Mouse (Mus musculus): Measurements from ENCODE around the gene Ddx39b. TPM values are rescaled to one million over a fixed set of nuclear protein-coding genes. Genes with fewer than 3 reads are reported as not detected.

Ddx39b gene
- 460 TPM for total RNA-seq (2023)

DNA sequence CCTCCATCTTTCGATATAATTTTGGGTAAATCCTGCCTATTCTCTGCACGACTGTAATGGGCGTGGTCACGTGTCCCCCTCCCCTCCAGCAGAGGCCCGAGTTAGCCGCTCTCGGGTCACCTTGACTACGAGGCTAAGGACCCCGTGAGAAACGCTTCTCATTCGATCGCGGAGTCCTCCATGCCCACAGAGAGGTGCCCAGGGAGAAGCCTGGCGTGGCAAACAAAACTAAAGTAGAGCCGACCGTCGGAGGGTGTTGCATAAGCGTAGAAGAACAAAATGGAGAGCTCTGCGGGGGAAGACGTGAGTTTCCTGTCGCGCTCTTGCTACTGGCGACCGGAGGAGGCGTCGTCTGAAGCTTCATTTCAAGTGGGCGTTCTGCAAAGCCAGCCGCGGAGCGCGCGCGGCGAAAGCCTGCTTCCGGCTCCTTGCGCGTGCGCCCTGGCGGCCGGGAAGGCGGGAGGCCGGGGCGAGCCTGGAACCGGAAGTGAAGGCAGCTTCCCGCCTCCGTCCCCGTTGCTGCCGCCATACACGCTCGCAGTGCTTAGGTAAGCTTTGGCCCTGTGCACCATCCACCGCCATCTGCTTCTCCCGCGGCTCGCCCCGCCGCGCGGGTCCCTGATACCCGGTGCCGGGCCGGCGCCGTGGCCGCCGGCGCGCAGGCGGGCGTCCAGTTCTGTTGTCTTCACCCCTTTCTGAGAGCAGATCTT, at the start of gene Ddx39b:
Ddx39b (plus strand) TSS at position 442 of the 710 bp plus-strand sequence.

GRCm38 (mm10) chr17:35193881-35194843, 47.4 kb upstream of the Ddx39b start, which contains the start of gene Ltb:
Ltb (plus strand) TSS chr17:35194439.

GRCm38 (mm10) chr17:35201787-35202186, 39.8 kb upstream of the Ddx39b start, which contains the start of gene Tnf:
Tnf (minus strand) TSS chr17:35202007.

GRCm38 (mm10) chr17:35204494-35205379, 36.8 kb upstream of the Ddx39b start, which contains the start of gene Lta:
Lta (minus strand) TSS chr17:35205351.

GRCm38 (mm10) chr17:35220156-35220952, 21.2 kb upstream of the Ddx39b start, which contains the start of gene Gm16181:
Gm16181 (plus strand) TSS chr17:35220834.

DNA sequence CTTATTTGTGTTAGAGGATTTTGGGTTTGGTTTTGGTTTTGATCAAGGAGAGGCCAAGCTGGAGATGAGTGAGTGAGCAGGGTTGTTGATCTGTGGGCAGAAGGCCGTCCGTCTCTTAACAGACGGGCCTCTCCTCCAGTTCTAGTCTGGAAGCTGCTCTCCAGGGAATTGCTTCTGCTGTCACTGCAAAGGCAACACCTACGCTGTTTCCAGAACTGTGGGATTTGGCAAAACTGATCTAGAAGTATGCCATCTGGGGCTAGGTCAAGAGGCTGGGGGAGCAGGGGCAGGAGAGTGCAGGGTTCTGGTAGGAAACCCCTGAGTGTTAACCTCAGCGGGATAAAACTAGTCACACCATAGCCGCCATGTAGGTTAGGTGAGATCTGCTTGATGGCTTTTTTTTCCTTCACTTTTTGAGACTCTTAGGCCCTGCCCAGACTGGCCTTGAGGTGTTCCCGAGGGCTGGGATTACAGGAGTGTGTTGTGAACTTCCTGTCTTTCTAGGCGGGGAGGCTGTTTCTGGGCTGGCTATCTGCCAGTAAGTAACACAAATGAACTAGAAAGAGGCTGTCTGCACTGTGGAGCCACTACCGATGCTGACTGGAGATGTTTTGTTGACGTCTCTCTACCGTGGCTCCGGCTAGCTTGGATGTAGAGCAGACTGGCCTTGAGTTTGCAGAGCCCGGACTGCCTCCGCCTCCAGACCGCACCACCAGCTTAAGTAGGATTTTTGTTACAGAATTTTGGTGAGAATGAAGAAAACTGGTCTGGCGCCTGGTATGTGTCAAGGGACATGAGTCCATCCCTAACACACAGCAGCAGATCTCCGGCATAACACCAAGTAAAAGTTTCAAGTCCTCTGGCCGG, 8.2 kb upstream of the Ddx39b start, which contains the start of gene Atp6v1g2:
Atp6v1g2 (plus strand) TSS at position 547 of the 867 bp plus-strand sequence.

GRCm38 (mm10) chr17:35235614-35236389, 5.7 kb upstream of the Ddx39b start, which contains the start of gene Nfkbil1:
Nfkbil1 (minus strand) TSS chr17:35235792.

GRCm38 (mm10) chr17:35262664-35263522, 21.3 kb downstream of the Ddx39b start, which contains the start of gene H2-D1:
H2-D1 (plus strand) TSS chr17:35262730.

Other genes starting within 250 kb of the Ddx39b start
- gene Vars, start 240.8 kb upstream of the Ddx39b start, total RNA-seq (2023): 98.2 TPM
- gene Vwa7, start 225.2 kb upstream of the Ddx39b start, total RNA-seq (2023): 0.80 TPM
- gene Sapcd1, start 213.7 kb upstream of the Ddx39b start, total RNA-seq (2023): 0.70 TPM
- gene Msh5, start 195.0 kb upstream of the Ddx39b start, total RNA-seq (2023): 2.9 TPM
- 149 TPM for gene Clic1, start 191.8 kb upstream of the Ddx39b start, total RNA-seq (2023)
- 0.64 TPM for gene Ddah2, start 182.7 kb upstream of the Ddx39b start, total RNA-seq (2023)
- not detected for gene Ly6g6c, start 176.4 kb upstream of the Ddx39b start, total RNA-seq (2023)
- gene Mpig6b, start 175.6 kb upstream of the Ddx39b start, total RNA-seq (2023): not detected
- not detected for gene Ly6g6e, start 164.8 kb upstream of the Ddx39b start, total RNA-seq (2023)
- not detected for gene Ly6g6d, start 163.7 kb upstream of the Ddx39b start, total RNA-seq (2023)
- not detected for gene Ly6g6f, start 156.1 kb upstream of the Ddx39b start, total RNA-seq (2023)
- gene Abhd16a, start 152.5 kb upstream of the Ddx39b start, total RNA-seq (2023): 70.2 TPM
- not detected for gene Ly6g5c, start 133.5 kb upstream of the Ddx39b start, total RNA-seq (2023)
- 0.61 TPM for gene Ly6g5b, start 126.3 kb upstream of the Ddx39b start, total RNA-seq (2023)
- 22.8 TPM for gene Gpank1, start 120.3 kb upstream of the Ddx39b start, total RNA-seq (2023)
- 143 TPM for gene Csnk2b, start 119.7 kb upstream of the Ddx39b start, total RNA-seq (2023)
- gene D17H6S53E, start 115.4 kb upstream of the Ddx39b start, total RNA-seq (2023): 21.0 TPM
- gene Apom, start 109.7 kb upstream of the Ddx39b start, total RNA-seq (2023): not detected
- gene Bag6, start 106.6 kb upstream of the Ddx39b start, total RNA-seq (2023): 377 TPM
- 311 TPM for gene Prrc2a, start 76.8 kb upstream of the Ddx39b start, total RNA-seq (2023)
- 2.4 TPM for gene Aif1, start 65.7 kb upstream of the Ddx39b start, total RNA-seq (2023)
- 19.8 TPM for gene Lst1, start 53.3 kb upstream of the Ddx39b start, total RNA-seq (2023)
- gene Ltb, start 47.3 kb upstream of the Ddx39b start, total RNA-seq (2023): 515 TPM
- gene Tnf, start 39.7 kb upstream of the Ddx39b start, total RNA-seq (2023): 17.4 TPM
- gene Lta, start 36.4 kb upstream of the Ddx39b start, total RNA-seq (2023): 16.4 TPM
- not detected for gene Gm16181, start 20.9 kb upstream of the Ddx39b start, total RNA-seq (2023)
- 2.9 TPM for gene Atp6v1g2, start 8.1 kb upstream of the Ddx39b start, total RNA-seq (2023)
- gene Nfkbil1, start 6.0 kb upstream of the Ddx39b start, total RNA-seq (2023): 12.2 TPM
- 2,305 TPM for gene H2-D1, start 21.0 kb downstream of the Ddx39b start, total RNA-seq (2023)
- gene H2-Q1, start 78.7 kb downstream of the Ddx39b start, total RNA-seq (2023): 16.9 TPM
- gene H2-Q2, start 100.5 kb downstream of the Ddx39b start, total RNA-seq (2023): 10.5 TPM
- gene H2-Q4, start 137.9 kb downstream of the Ddx39b start, total RNA-seq (2023): 491 TPM
- gene H2-Q6, start 183.1 kb downstream of the Ddx39b start, total RNA-seq (2023): 143 TPM
- 493 TPM for gene H2-Q7, start 197.4 kb downstream of the Ddx39b start, total RNA-seq (2023)
- gene H2-Q10, start 228.3 kb downstream of the Ddx39b start, total RNA-seq (2023): 62.6 TPM

Data from CD8-positive naive resting alpha-beta T cell, adult 57 days (primary cell).